Mouse (Mus musculus): Measurements from ENCODE around the gene Kif2c. TPM values are rescaled to one million over a fixed set of nuclear protein-coding genes. Genes with fewer than 3 reads are reported as not detected.

Kif2c gene
- polyA plus RNA-seq, 1 experiment from 2014 or later, result 124 TPM

GRCm38 (mm10) chr4:117117931-117118330 is 64.5 kb downstream of the Kif2c start:
- Histone ChIP-seq H3K27me3 (ENCODE audit: low read depth, poor library complexity, severe bottlenecking) (no peaks in the 10 kb centered on the region), H3K4me3 (no peak overlapping the region), H3K4me1 (peaks cover 16% of the 10 kb centered on the region), H3K9me3 (replicated peaks) (no peaks in the 10 kb centered on the region), H3K27ac (no peak overlapping the region), H3K36me3 (peaks cover 33% of the 10 kb centered on the region)
- no peak for DNase-seq (ENCODE audit: low spot score)
- 94% methylated on average over 7 of the region's 7 CpGs for WGBS

GRCm38 (mm10) chr4:117115592-117115991 is 66.8 kb downstream of the Kif2c start:
- no peaks in the 10 kb centered on the region for H3K9me3 ChIP-seq (replicated peaks)
- H3K4me1 ChIP-seq, result peaks cover 9% of the 10 kb centered on the region
- H3K4me3 ChIP-seq, result no peak overlapping the region
- no peak overlapping the region for H3K27ac ChIP-seq
- peaks cover 53% of the 10 kb centered on the region for H3K36me3 ChIP-seq
- 87% methylated on average over 5 of the region's 5 CpGs for WGBS
- DNase-seq (ENCODE audit: low spot score), result no peak
- H3K27me3 ChIP-seq (ENCODE audit: low read depth, poor library complexity, severe bottlenecking), result no peaks in the 10 kb centered on the region

- no peak for DNase-seq (ENCODE audit: low spot score)
- H3K36me3 ChIP-seq, result peaks cover 77% of the 10 kb centered on the region
- H3K27me3 ChIP-seq (ENCODE audit: low read depth, poor library complexity, severe bottlenecking), result no peaks in the 10 kb centered on the region
- 0 out of 2 replicates have a peak, but pooled peaks cover 3% of the 10 kb centered on the region for H3K4me1 ChIP-seq
- no peak overlapping the region for H3K27ac ChIP-seq
- 90% methylated on average over 1 of the region's 1 CpGs for WGBS
- no peaks in the 10 kb centered on the region for H3K9me3 ChIP-seq (replicated peaks)
- H3K4me3 ChIP-seq, result no peak overlapping the region
Measured at GRCm38 (mm10) chr4:117113237-117113636, 69.2 kb downstream of the Kif2c start.

GRCm38 (mm10) chr4:117110985-117111384 is 71.5 kb downstream of the Kif2c start:
- Histone ChIP-seq H3K27ac (no peak overlapping the region), H3K9me3 (replicated peaks) (no peaks in the 10 kb centered on the region), H3K36me3 (peaks cover 92% of the 10 kb centered on the region), H3K4me1 (0 out of 2 replicates have a peak, but pooled peaks cover 3% of the 10 kb centered on the region), H3K27me3 (ENCODE audit: low read depth, poor library complexity, severe bottlenecking) (no peaks in the 10 kb centered on the region), H3K4me3 (no peak overlapping the region)
- DNase-seq (ENCODE audit: low spot score), result no peak
- WGBS, result 95% methylated on average over 11 of the region's 11 CpGs

GRCm38 (mm10) chr4:117110249-117110648 is 72.2 kb downstream of the Kif2c start:
- DNase-seq (ENCODE audit: low spot score), result no peak
- Histone ChIP-seq H3K4me3 (no peak overlapping the region), H3K27me3 (ENCODE audit: low read depth, poor library complexity, severe bottlenecking) (no peaks in the 10 kb centered on the region), H3K36me3 (peaks cover 93% of the 10 kb centered on the region), H3K9me3 (replicated peaks) (no peaks in the 10 kb centered on the region), H3K27ac (peak overlapping the region; percentile 15; the same call in 1 of the 2 replicates), H3K4me1 (0 out of 2 replicates have a peak, but pooled peaks cover 3% of the 10 kb centered on the region)
- 94% methylated on average over 13 of the region's 13 CpGs for WGBS

Small RNA genes within 50 kb of the gene (microRNA-seq; reads per million reads assigned to microRNA genes)
- not detected for gene Gm22398

Other genes starting within 250 kb of the Kif2c start
- 121 and 129 TPM in 2 replicates for gene Urod, start 188.2 kb downstream of the Kif2c start, polyA plus RNA-seq (2016; fragmentation: Nextera tagmentation; extraction: Ambion mirVana)
- 7.9 and 9.6 TPM in 2 replicates for gene Hectd3, start 187.3 kb downstream of the Kif2c start, polyA plus RNA-seq (2016; fragmentation: Nextera tagmentation; extraction: Ambion mirVana)
- gene Eif2b3, start 163.2 kb downstream of the Kif2c start, polyA plus RNA-seq (2016; fragmentation: Nextera tagmentation; extraction: Ambion mirVana), result 63.3 and 74.0 TPM in 2 replicates
- 8.4 and 9.0 TPM in 2 replicates for gene Ptch2, start 86.6 kb downstream of the Kif2c start, polyA plus RNA-seq (2016; fragmentation: Nextera tagmentation; extraction: Ambion mirVana)
- 5.5 and 5.9 TPM in 2 replicates for gene Btbd19, start 56.9 kb downstream of the Kif2c start, polyA plus RNA-seq (2016; fragmentation: Nextera tagmentation; extraction: Ambion mirVana)
- not detected in 2 replicates for gene Tctex1d4, start 55.8 kb downstream of the Kif2c start, polyA plus RNA-seq (2016; fragmentation: Nextera tagmentation; extraction: Ambion mirVana)
- gene Plk3, start 48.7 kb downstream of the Kif2c start, polyA plus RNA-seq (2016; fragmentation: Nextera tagmentation; extraction: Ambion mirVana), result 2.5 and 3.5 TPM in 2 replicates
- gene Rps8, start 26.4 kb downstream of the Kif2c start, polyA plus RNA-seq (2016; fragmentation: Nextera tagmentation; extraction: Ambion mirVana), result 842 and 1,039 TPM in 2 replicates
- 6.2 and 9.2 TPM in 2 replicates for gene Tmem53, start 69.3 kb upstream of the Kif2c start, polyA plus RNA-seq (2016; fragmentation: Nextera tagmentation; extraction: Ambion mirVana)
- 0.09 and 0.25 TPM in 2 replicates for gene Armh1, start 69.5 kb upstream of the Kif2c start, polyA plus RNA-seq (2016; fragmentation: Nextera tagmentation; extraction: Ambion mirVana)

All from limb, embryonic 10.5 days (tissue).